Mouse (Mus musculus): ENCODE measurements around the gene Arsa. TPM values are rescaled to one million over a fixed set of nuclear protein-coding genes. Genes with fewer than 3 reads are reported as not detected.

Gene Arsa
- total and polyA plus RNA-seq, 3 experiments = 9.1 to 28.1 TPM; not detected in 1

GRCm38 (mm10) chr15:89462176-89462575 lies 15.0 kb downstream of the Arsa start:
- Histone ChIP-seq H3K4me1 (ENCODE audit: control insufficient read depth in 1 of 2, insufficient read depth in 2 of 2, low read length in 2 of 2) (no peaks in the 10 kb centered on the region), H3K36me3 (ENCODE audit: control insufficient read depth in 1 of 2, insufficient read depth in 2 of 2, low read length in 2 of 2) (no peaks in the 10 kb centered on the region), H3K27ac (ENCODE audit: control insufficient read depth, low read depth, low read length) (no peak overlapping the region), H3K27me3 (ENCODE audit: control insufficient read depth in 1 of 2, insufficient read depth in 2 of 2, low read length in 2 of 2) (peaks cover 0 to 2% of the 10 kb centered on the region in 2 experiments; a peak in 2 of 4 replicates), H3K9ac (ENCODE audit: control insufficient read depth, low read depth, low read length, poor library complexity, severe bottlenecking) (no peak overlapping the region), H3K9me3 (replicated peaks; ENCODE audit: insufficient read depth, low read length) (no peaks in the 10 kb centered on the region), H3K4me3 (ENCODE audit: control insufficient read depth in 1 of 2, insufficient read depth in 1 of 2, low read depth in 2 of 2, low read length in 2 of 2) (no peak overlapping the region), H3K79me2 (ENCODE audit: control insufficient read depth, insufficient read depth, low read length, poor library complexity) (no peaks in the 10 kb centered on the region)
- TF ChIP-seq NELFE (IDR thresholded peaks at IDR 0.05; ENCODE audit: low read depth, low read length) (no peak), USF1 (IDR thresholded peaks at IDR 0.05; ENCODE audit: low read depth, low read length) (no peak), RCOR1 (IDR thresholded peaks at IDR 0.05; ENCODE audit: low read depth, low read length) (no peak), POLR2A (IDR thresholded peaks at IDR 0.05; ENCODE audit: control insufficient read depth in 1 of 2, insufficient read depth in 1 of 2, low read depth in 1 of 2, low read length in 2 of 2, poor library complexity in 1 of 2) (no peak), USF2 (IDR thresholded peaks at IDR 0.05; ENCODE audit: borderline replicate concordance in 1 of 2, insufficient read depth in 1 of 2, low read depth in 1 of 2, low read length in 2 of 2) (no peak), SIN3A (IDR thresholded peaks at IDR 0.05; ENCODE audit: low read length) (no peak), GATA1 (IDR thresholded peaks at IDR 0.05; ENCODE audit: low read depth, low read length) (no peak), TBP (IDR thresholded peaks at IDR 0.05; ENCODE audit: low read depth, low read length) (no peak), MAX (IDR thresholded peaks at IDR 0.05; ENCODE audit: low read length) (no peak), NRF1 (IDR thresholded peaks at IDR 0.05; ENCODE audit: insufficient read depth, low read depth, low read length, poor library complexity, severe bottlenecking) (no peak), E2F4 (IDR thresholded peaks at IDR 0.05; ENCODE audit: borderline replicate concordance, low read depth, low read length) (no peak), EP300 (IDR thresholded peaks at IDR 0.05; ENCODE audit: low read depth in 1 of 2, low read length in 2 of 2) (no peak), MXI1 (IDR thresholded peaks at IDR 0.05; ENCODE audit: low read depth, low read length) (no peak), POLR2AphosphoS2 (IDR thresholded peaks at IDR 0.05; ENCODE audit: low read length) (no peak), ELF1 (IDR thresholded peaks at IDR 0.05; ENCODE audit: low read depth, low read length) (no peak), MAZ (IDR thresholded peaks at IDR 0.05; ENCODE audit: low read depth, low read length) (no peak)
- DNase-seq (ENCODE audit: low read depth, low spot score) = no peak

DNA sequence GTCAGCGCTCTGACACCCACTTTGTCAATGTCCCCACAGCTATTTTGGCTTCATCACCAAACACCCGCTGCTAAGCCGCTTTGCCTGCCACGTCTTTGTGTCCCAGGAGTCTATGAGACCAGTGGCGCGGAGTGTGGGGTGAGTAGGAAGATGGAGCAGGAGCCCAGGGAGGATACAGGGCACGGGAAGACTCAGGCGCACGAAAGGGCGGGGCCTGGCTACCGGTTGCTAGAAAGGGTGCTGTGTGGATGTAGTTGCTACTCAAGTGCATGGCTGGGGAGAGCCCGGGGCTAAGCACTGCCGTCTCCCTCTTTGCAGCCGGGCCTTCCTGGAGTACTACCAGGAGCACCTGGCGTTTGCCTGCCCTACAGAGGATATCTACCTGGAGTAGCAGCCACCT lies 15.9 kb downstream of the Arsa start:
- DNase-seq (ENCODE audit: low read depth, low spot score) = no peak
- H3K36me3 ChIP-seq (ENCODE audit: control insufficient read depth in 1 of 2, insufficient read depth in 2 of 2, low read length in 2 of 2) = no peaks in the 10 kb centered on the region
- no peak overlapping the region for H3K4me3 ChIP-seq (ENCODE audit: control insufficient read depth in 1 of 2, insufficient read depth in 1 of 2, low read depth in 2 of 2, low read length in 2 of 2)
- TF ChIP-seq POLR2AphosphoS2 (IDR thresholded peaks at IDR 0.05; ENCODE audit: low read length) = no peak
- no peak for TF ChIP-seq MEF2A (IDR thresholded peaks at IDR 0.05; ENCODE audit: extremely low read depth, insufficient replicate concordance, low read depth, low read length, poor library complexity, severe bottlenecking)
- no peak for TF ChIP-seq GABPA (IDR thresholded peaks at IDR 0.05; ENCODE audit: low read depth, low read length)
- no peak for TF ChIP-seq MAFK (IDR thresholded peaks at IDR 0.05; ENCODE audit: borderline replicate concordance, low read depth, low read length)
- no peak for TF ChIP-seq ETS1 (IDR thresholded peaks at IDR 0.05; ENCODE audit: low read depth, low read length)
- no peak for TF ChIP-seq USF2 (IDR thresholded peaks at IDR 0.05; ENCODE audit: borderline replicate concordance in 1 of 2, insufficient read depth in 1 of 2, low read depth in 1 of 2, low read length in 2 of 2)
- no peak for TF ChIP-seq KAT2A (conservative IDR thresholded peaks at IDR 0.05; ENCODE audit: low read depth, low read length)
- no peak for TF ChIP-seq BHLHE40 (IDR thresholded peaks at IDR 0.05; ENCODE audit: borderline replicate concordance, low read depth, low read length)
- TF ChIP-seq TCF12 (IDR thresholded peaks at IDR 0.05; ENCODE audit: low read depth, low read length) = no peak
- no peak for TF ChIP-seq ZKSCAN1 (IDR thresholded peaks at IDR 0.05; ENCODE audit: low read depth, low read length)
- no peak for TF ChIP-seq ZNF384 (IDR thresholded peaks at IDR 0.05; ENCODE audit: low read depth, low read length)
- TF ChIP-seq CHD2 (IDR thresholded peaks at IDR 0.05; ENCODE audit: low read length) = no peak
- TF ChIP-seq GATA1 (IDR thresholded peaks at IDR 0.05; ENCODE audit: low read depth, low read length) = no peak
- no peaks in the 10 kb centered on the region for H3K79me2 ChIP-seq (ENCODE audit: control insufficient read depth, insufficient read depth, low read length, poor library complexity)
- no peaks in the 10 kb centered on the region for H3K4me1 ChIP-seq (ENCODE audit: control insufficient read depth in 1 of 2, insufficient read depth in 2 of 2, low read length in 2 of 2)
- H3K9me3 ChIP-seq (replicated peaks; ENCODE audit: insufficient read depth, low read length) = no peaks in the 10 kb centered on the region
- H3K27me3 ChIP-seq (ENCODE audit: control insufficient read depth in 1 of 2, insufficient read depth in 2 of 2, low read length in 2 of 2) = peaks cover 0 to 2% of the 10 kb centered on the region in 2 experiments; a peak in 1 of 4 replicates
- H3K27ac ChIP-seq (ENCODE audit: control insufficient read depth, low read depth, low read length) = no peak overlapping the region
- H3K9ac ChIP-seq (ENCODE audit: control insufficient read depth, low read depth, low read length, poor library complexity, severe bottlenecking) = no peak overlapping the region

Data from MEL (cell line).